Mouse (Mus musculus) heart, postnatal 0 days (tissue): ENCODE data around the gene Cpeb3. TPM values are rescaled to one million over a fixed set of nuclear protein-coding genes. Genes with fewer than 3 reads are reported as not detected.

Experiments
- ATAC-seq: fragments of 200-750 bp; cut with Nextera tagmentation; 2 replicates; pipeline ENCODE4 v1.8.0; 2017; ENCODE audit warnings: low read depth, moderate number of reproducible peaks, moderate library complexity; ENCODE audit not compliant: insufficient read depth
- DNase-seq: peaks from one replicate; pipeline ENCODE4 v3.0.0-alpha.2; 2016; ENCODE audit warnings: low spot score
- H3K27ac ChIP-seq: fragments of 300-500 bp; sonication (generic); 2 replicates; pipeline ENCODE4 v1.5.1; 2014; ENCODE audit warnings: low read depth, mild to moderate bottlenecking
- H3K27me3 ChIP-seq: fragments of 300-500 bp; sonication (generic); 2 replicates; pipeline ENCODE4 v1.6.1; 2014; ENCODE audit warnings: low read length, mixed read lengths; ENCODE audit not compliant: control insufficient read depth, insufficient read depth
- H3K36me3 ChIP-seq: fragments of 300-500 bp; sonication (generic); replicated peaks from 2 replicates; pipeline ENCODE4 v1.6.1; 2014; ENCODE audit warnings: low read length, mixed read lengths; ENCODE audit not compliant: control insufficient read depth, insufficient read depth
- H3K4me1 ChIP-seq: fragments of 300-500 bp; sonication (generic); 2 replicates; pipeline ENCODE4 v1.6.1; 2014; ENCODE audit warnings: antibody characterized with exemption; ENCODE audit not compliant: control insufficient read depth, insufficient read depth
- H3K4me2 ChIP-seq: fragments of 300-500 bp; sonication (generic); 2 replicates; pipeline ENCODE4 v1.6.1; 2014; ENCODE audit warnings: low read depth, mild to moderate bottlenecking, low read length, moderate library complexity
- H3K4me3 ChIP-seq: fragments of 300-500 bp; sonication (generic); 2 replicates; pipeline ENCODE4 v1.5.1; 2014; ENCODE audit warnings: low read depth, low read length
- H3K9ac ChIP-seq: fragments of 300-500 bp; sonication (generic); replicated peaks from 2 replicates; pipeline ENCODE4 v1.6.1; 2014; ENCODE audit warnings: low read depth, low read length, mixed read lengths
- H3K9me3 ChIP-seq: fragments of 300-500 bp; sonication (generic); replicated peaks from 2 replicates; pipeline ENCODE4 v1.6.1; 2016; ENCODE audit warnings: low read length; ENCODE audit not compliant: control insufficient read depth
- CTCF ChIP-seq: IDR thresholded peaks from 2 replicates; pipeline ENCODE4 v1.5.1; 2016; ENCODE audit warnings: antibody characterized with exemption, control low read depth, low read depth
- EP300 ChIP-seq: IDR thresholded peaks from 2 replicates; pipeline ENCODE4 v1.6.1; 2016; ENCODE audit warnings: antibody characterized with exemption, low read depth
- WGBS: fragments of 180-500 bp; shearing (Covaris S2); extraction: QIAGEN DNeasy Blood & Tissue Kit; methylation state at CpG from one replicate; pipeline ENCODE4 v1.1.7; 2014; 5-methylcytosine and 5-hydroxymethylcytosine counted together
- polyA plus RNA-seq: library from polyadenylated mRNA; unstranded; fragments of >200 nt; fragmentation: Nextera tagmentation; extraction: Ambion mirVana; gene quantifications from 2 replicates; pipeline ENCODE4 v1.2.1, GENCODE M21; 2015
- total RNA-seq: library from RNA; depleted of rRNA; stranded (reverse); fragments of >200 nt; gene quantifications from 2 replicates; pipeline ENCODE4 v1.2.3, GENCODE M21; 2014; ENCODE audit warnings: low replicate concordance

Gene Cpeb3
- total and polyA plus RNA-seq, 2 experiments from 2014 or later = 13.7 to 21.8 TPM

DNA sequence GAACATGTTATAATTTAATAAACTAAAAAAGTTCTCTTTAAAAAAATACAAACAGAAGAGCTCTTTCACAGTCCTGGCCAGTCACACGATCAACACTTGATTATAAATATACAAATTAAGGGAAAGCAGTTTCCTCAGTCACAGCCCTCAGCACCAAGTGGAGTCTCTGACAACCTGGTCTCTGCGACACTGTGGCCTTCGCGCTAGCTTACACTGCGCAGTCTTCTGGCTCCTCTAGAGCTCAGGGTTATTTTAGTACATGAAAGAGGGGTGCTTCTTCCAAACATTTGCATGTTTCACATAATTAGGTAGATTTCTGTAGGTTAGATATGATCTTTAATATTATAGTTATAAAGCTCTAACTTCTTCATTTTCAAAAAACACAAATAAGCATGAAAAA lies 186.3 kb downstream of the Cpeb3 start:
- Histone ChIP-seq H3K27ac (no peak overlapping the region), H3K4me3 (no peak overlapping the region), H3K9ac (no peak overlapping the region), H3K36me3 (peaks cover 13% of the 10 kb centered on the region; the same call in 1 of the 2 replicates), H3K9me3 (no peaks in the 10 kb centered on the region), H3K27me3 (no peaks in the 10 kb centered on the region), H3K4me2 (no peak overlapping the region), H3K4me1 (peaks cover 15% of the 10 kb centered on the region)
- DNase-seq = no peak
- 82% methylated on average over 5 of the region's 5 CpGs for WGBS
- TF ChIP-seq CTCF (no peak), EP300 (no peak)
- no peak for ATAC-seq

DNA sequence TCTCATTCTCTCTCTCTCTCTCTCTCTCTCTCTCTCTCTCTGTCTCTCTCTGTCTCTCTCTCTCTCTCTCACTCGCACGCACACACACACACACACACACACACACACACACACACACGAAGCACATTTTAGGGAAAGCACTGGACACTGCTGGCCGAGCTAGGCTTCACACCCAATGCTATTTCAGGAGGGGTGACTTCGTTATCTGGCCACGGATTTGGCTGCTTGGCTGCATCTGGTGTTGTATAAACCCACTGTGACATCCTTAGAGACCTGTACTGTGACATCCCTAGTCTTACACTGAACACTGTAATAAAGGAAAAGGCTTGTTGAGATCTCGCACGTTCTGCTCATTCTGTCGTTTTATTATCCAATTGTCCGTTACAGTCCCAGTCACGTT lies 187.4 kb downstream of the Cpeb3 start:
- TF ChIP-seq CTCF (no peak), EP300 (no peak)
- Histone ChIP-seq H3K4me1 (peaks cover 3% of the 10 kb centered on the region), H3K27ac (no peak overlapping the region), H3K4me3 (no peak overlapping the region), H3K36me3 (peaks cover 13% of the 10 kb centered on the region; the same call in 1 of the 2 replicates), H3K27me3 (no peaks in the 10 kb centered on the region), H3K9ac (no peak overlapping the region), H3K4me2 (no peak overlapping the region), H3K9me3 (0 out of 2 replicates have a peak, but pooled peaks cover 8% of the 10 kb centered on the region)
- 50% methylated on average over 11 of the region's 11 CpGs for WGBS
- peak; percentile 41 for DNase-seq
- no peak for ATAC-seq

DNA sequence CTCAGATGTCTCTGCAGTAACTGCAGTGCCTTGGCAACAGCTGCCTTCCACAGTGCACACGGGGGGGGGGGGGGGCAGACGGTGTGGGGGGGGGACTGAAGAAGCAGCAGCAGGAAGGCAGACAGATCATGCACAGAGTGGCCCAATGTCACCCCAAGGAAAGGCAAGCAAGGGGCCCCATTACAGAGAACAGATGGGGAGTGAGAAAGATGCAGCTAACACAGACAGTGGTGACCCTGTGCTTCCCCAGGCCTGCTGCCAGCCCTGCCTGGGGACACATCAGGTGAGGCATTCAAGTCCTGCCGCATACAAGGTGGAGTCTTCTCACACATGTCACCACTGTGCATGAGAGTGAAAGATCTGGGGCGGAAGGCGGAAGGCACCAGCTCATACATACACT lies 187.9 kb downstream of the Cpeb3 start:
- ATAC-seq (0 out of 2 replicates have a peak, but pooled peaks have one; percentile 17), DNase-seq (no peak)
- Histone ChIP-seq H3K9me3 (0 out of 2 replicates have a peak, but pooled peaks cover 9% of the 10 kb centered on the region), H3K27me3 (no peaks in the 10 kb centered on the region), H3K27ac (peak overlapping the region; percentile 16; the same call in 1 of the 2 replicates), H3K4me3 (no peak overlapping the region), H3K9ac (no peak overlapping the region), H3K4me1 (no peaks in the 10 kb centered on the region), H3K36me3 (peaks cover 13% of the 10 kb centered on the region; the same call in 1 of the 2 replicates), H3K4me2 (no peak overlapping the region)
- WGBS = 53% methylated on average over 4 of the region's 5 CpGs
- no peak for TF ChIP-seq CTCF
- TF ChIP-seq EP300 = no peak

DNA sequence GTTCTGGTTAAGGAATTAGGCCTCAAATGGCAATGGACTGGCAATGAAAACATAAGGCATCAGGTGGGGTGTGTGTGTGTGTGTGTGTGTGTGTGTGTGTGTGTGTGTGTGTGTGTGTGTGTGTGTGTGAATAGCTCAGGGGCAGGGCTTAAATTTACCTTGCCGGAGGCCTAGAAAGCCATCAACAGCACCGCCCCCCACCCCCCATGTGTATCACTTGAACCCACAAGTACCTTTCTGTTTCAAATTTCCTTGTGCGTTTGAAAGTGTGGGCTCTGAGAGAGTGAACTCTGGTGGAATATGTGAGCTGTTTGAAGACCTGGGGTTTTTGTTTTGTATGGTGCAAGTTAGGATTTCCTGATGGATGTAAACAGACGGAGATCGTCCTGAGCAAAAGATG lies 189.5 kb downstream of the Cpeb3 start:
- H3K27me3 ChIP-seq = no peaks in the 10 kb centered on the region
- H3K36me3 ChIP-seq = peaks cover 5% of the 10 kb centered on the region; the same call in 1 of the 2 replicates
- H3K4me2 ChIP-seq = peak overlapping the region; percentile 51
- no peak for DNase-seq
- H3K9me3 ChIP-seq = 0 out of 2 replicates have a peak, but pooled peaks cover 9% of the 10 kb centered on the region
- H3K27ac ChIP-seq = no peak overlapping the region
- peak overlapping the region; percentile 27 for H3K4me3 ChIP-seq
- TF ChIP-seq CTCF (no peak), EP300 (no peak)
- no peak overlapping the region for H3K9ac ChIP-seq
- H3K4me1 ChIP-seq = no peaks in the 10 kb centered on the region
- ATAC-seq = no peak
- WGBS = 67% methylated on average over 5 of the region's 5 CpGs

DNA sequence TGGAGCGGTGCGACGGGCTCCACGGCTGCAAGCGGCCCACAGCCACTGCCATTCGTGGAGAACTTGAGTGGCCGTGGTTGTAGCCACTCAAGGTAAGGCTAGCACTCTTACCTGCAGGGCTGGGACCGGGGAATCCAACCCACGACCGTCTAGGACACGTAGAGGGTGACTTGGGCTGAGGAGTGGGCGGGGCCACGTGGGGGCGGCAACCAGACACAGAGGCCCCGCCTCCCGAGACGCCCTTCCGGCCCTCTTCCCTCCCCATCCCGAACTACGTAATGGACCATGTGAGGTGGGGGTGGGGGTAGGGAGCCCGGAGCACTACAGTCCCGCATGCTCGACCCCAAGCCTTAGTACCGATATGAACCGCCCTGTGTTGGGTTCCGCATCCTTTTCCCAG lies 190.0 kb downstream of the Cpeb3 start:
- H3K4me1 ChIP-seq = no peaks in the 10 kb centered on the region
- no peak overlapping the region for H3K9ac ChIP-seq
- WGBS = 8% methylated on average over 26 of the region's 26 CpGs
- peak overlapping the region; percentile 27 for H3K4me3 ChIP-seq
- ATAC-seq = peak; percentile 75
- no peak overlapping the region for H3K27ac ChIP-seq
- TF ChIP-seq EP300 (no peak), CTCF (no peak)
- 0 out of 2 replicates have a peak, but pooled peaks cover 9% of the 10 kb centered on the region for H3K9me3 ChIP-seq
- H3K27me3 ChIP-seq = no peaks in the 10 kb centered on the region
- H3K36me3 ChIP-seq = peaks cover under 1% of the 10 kb centered on the region; the same call in 1 of the 2 replicates
- peak overlapping the region; percentile 51 for H3K4me2 ChIP-seq
- DNase-seq = peak; percentile 36

DNA sequence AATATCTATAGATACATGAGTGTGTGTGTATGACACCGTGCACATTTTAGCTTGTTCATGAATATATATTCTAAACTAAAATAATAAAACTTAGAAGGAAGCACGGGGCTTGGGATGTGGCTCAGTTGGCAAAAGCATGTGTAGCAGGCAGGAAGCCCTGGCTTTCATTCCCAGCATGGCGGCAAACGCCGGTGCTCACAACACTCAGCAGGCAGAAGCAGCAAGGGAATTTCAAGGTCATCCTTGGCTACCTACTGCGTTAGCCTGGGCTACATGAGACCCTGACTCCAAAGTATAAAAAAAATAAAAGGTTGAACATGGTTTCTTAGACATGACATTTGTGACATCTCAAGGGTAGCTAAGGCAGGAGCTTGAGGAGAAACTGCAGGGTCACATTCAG lies 191.5 kb downstream of the Cpeb3 start:
- H3K4me1 ChIP-seq = no peaks in the 10 kb centered on the region
- no peaks in the 10 kb centered on the region for H3K27me3 ChIP-seq
- no peak overlapping the region for H3K9ac ChIP-seq
- no peak for TF ChIP-seq EP300
- TF ChIP-seq CTCF = no peak
- ATAC-seq (no peak), DNase-seq (no peak)
- 91% methylated on average over 6 of the region's 6 CpGs for WGBS
- no peak overlapping the region for H3K4me3 ChIP-seq
- no peak overlapping the region for H3K27ac ChIP-seq
- H3K4me2 ChIP-seq = no peak overlapping the region
- peaks cover 14% of the 10 kb centered on the region for H3K36me3 ChIP-seq
- H3K9me3 ChIP-seq = 0 out of 2 replicates have a peak, but pooled peaks cover 9% of the 10 kb centered on the region
